Mouse (Mus musculus) brain, embryonic 14.5 days (tissue): Measurements from ENCODE around the gene Dmpk. TPM values are rescaled to one million over a fixed set of nuclear protein-coding genes. Genes with fewer than 3 reads are reported as not detected.

Experiments used
- DNase-seq: peaks from one replicate; pipeline ENCODE4 v3.0.0-alpha.2; 2011; ENCODE audit warnings: low read depth
- CTCF ChIP-seq: fragments of 200-500 bp; IDR thresholded peaks from 2 replicates; pipeline ENCODE4 v1.5.1; 2012; ENCODE audit warnings: inconsistent platforms, mild to moderate bottlenecking, moderate library complexity, borderline replicate concordance; ENCODE audit not compliant: insufficient read depth, insufficient read length; ENCODE audit errors: extremely low read depth
- POLR2A ChIP-seq: fragments of 200-500 bp; IDR thresholded peaks from 2 replicates; pipeline ENCODE4 v1.6.1; 2012; ENCODE audit warnings: mild to moderate bottlenecking, inconsistent platforms, borderline replicate concordance; ENCODE audit not compliant: poor library complexity, insufficient read depth, insufficient read length, severe bottlenecking; ENCODE audit errors: extremely low read depth
- polyA plus RNA-seq: library from polyadenylated mRNA; depleted of rRNA; stranded (reverse); fragments of >200 nt; gene quantifications from 2 replicates; pipeline ENCODE4 v1.2.3, GENCODE M21; 2012

Dmpk gene
- polyA plus RNA-seq, 1 experiment: 74.8 TPM

- TF ChIP-seq POLR2A (no peak), CTCF (no peak)
- DNase-seq: no peak
These were observed 7.1 kb upstream of the Dmpk start for GRCm38 (mm10) chr7:19076586-19076991.

GRCm38 (mm10) chr7:19077761-19078160 lies 5.9 kb upstream of the Dmpk start:
- no peak for TF ChIP-seq POLR2A
- TF ChIP-seq CTCF: no peak
- no peak for DNase-seq

- TF ChIP-seq CTCF: no peak
- no peak for TF ChIP-seq POLR2A
- no peak for DNase-seq
These were observed 4.9 kb upstream of the Dmpk start for GRCm38 (mm10) chr7:19078732-19079131.

GRCm38 (mm10) chr7:19080451-19080950 lies 3.1 kb upstream of the Dmpk start:
- TF ChIP-seq CTCF (no peak), POLR2A (no peak)
- DNase-seq: no peak

- no peak for TF ChIP-seq CTCF
- no peak for TF ChIP-seq POLR2A
- DNase-seq: no peak
These were observed 1.5 kb upstream of the Dmpk start for GRCm38 (mm10) chr7:19082171-19082570.

- TF ChIP-seq POLR2A (no peak), CTCF (no peak)
- DNase-seq: no peak
These were observed 553 bp upstream of the Dmpk start for GRCm38 (mm10) chr7:19083096-19083495.

- no peak for TF ChIP-seq CTCF
- no peak for TF ChIP-seq POLR2A
- DNase-seq: no peak
These were observed 675 bp downstream of the Dmpk start for GRCm38 (mm10) chr7:19084277-19084771.

- TF ChIP-seq POLR2A: no peak
- no peak for TF ChIP-seq CTCF
These were observed 1.3 kb downstream of the Dmpk start for GRCm38 (mm10) chr7:19084921-19085473.

GRCm38 (mm10) chr7:19085495-19085894 lies 1.8 kb downstream of the Dmpk start:
- TF ChIP-seq POLR2A: no peak
- no peak for TF ChIP-seq CTCF
- DNase-seq: no peak

More at GRCm38 (mm10) chr7:19084921-19085473, 1.3 kb downstream of the Dmpk start:
- no peak for DNase-seq

GRCm38 (mm10) chr7:19086042-19086441 lies 2.4 kb downstream of the Dmpk start:
- peak; percentile 29 for DNase-seq
- TF ChIP-seq CTCF (no peak), POLR2A (no peak)

GRCm38 (mm10) chr7:19086760-19087159 lies 3.1 kb downstream of the Dmpk start:
- no peak for DNase-seq
- TF ChIP-seq CTCF: no peak
- no peak for TF ChIP-seq POLR2A

GRCm38 (mm10) chr7:19088813-19089212 lies 5.2 kb downstream of the Dmpk start:
- TF ChIP-seq POLR2A (no peak), CTCF (peak; percentile 85)
- peak; percentile 69 for DNase-seq

GRCm38 (mm10) chr7:19091913-19092312 lies 8.3 kb downstream of the Dmpk start:
- DNase-seq: no peak
- TF ChIP-seq CTCF: no peak
- TF ChIP-seq POLR2A: no peak
